Mouse (Mus musculus) cerebellum, adult 2 months (tissue): ENCODE results near the gene Psma3. TPM values are rescaled to one million over a fixed set of nuclear protein-coding genes. Genes with fewer than 3 reads are reported as not detected.

Experiments used
- DNase-seq, 2 experiments: peaks; one replicate each; pipeline ENCODE4 v3.0.0; 2021
- H3K27ac ChIP-seq: fragments of 200-500 bp; 2 replicates; pipeline ENCODE4 v1.5.1; 2012; ENCODE audit warnings: low read length, control low read depth, inconsistent platforms; ENCODE audit not compliant: insufficient read depth
- H3K27me3 ChIP-seq: fragments of 200-500 bp; 2 replicates; pipeline ENCODE4 v1.6.1; 2012; ENCODE audit warnings: inconsistent platforms, mild to moderate bottlenecking, low read length, moderate library complexity; ENCODE audit not compliant: control insufficient read depth, insufficient read depth
- H3K4me1 ChIP-seq: fragments of 200-500 bp; 2 replicates; pipeline ENCODE4 v1.6.1; 2011; ENCODE audit warnings: low read length; ENCODE audit not compliant: control insufficient read depth, insufficient read depth
- H3K4me3 ChIP-seq: fragments of 200-500 bp; replicated peaks from 2 replicates; pipeline ENCODE3; 2011; ENCODE audit warnings: mild to moderate bottlenecking, low read depth, low read length, control low read depth; ENCODE audit not compliant: insufficient read depth
- CTCF ChIP-seq: fragments of 200-500 bp; IDR thresholded peaks from 2 replicates; pipeline ENCODE4 v1.5.1; 2011; ENCODE audit warnings: low read depth, mild to moderate bottlenecking, control low read depth, low read length, moderate library complexity, borderline replicate concordance; ENCODE audit not compliant: insufficient read depth
- POLR2A ChIP-seq: fragments of 200-500 bp; IDR thresholded peaks from 2 replicates; pipeline ENCODE4 v1.6.1; 2011; ENCODE audit warnings: low read length, control low read depth, borderline replicate concordance; ENCODE audit not compliant: insufficient read depth
- whole genome bisulfite sequencing: fragments of 180-500 bp; shearing (Covaris S2); methylation state at CpG from one replicate; pipeline ENCODE4 v1.1.7; 2018; 5-methylcytosine and 5-hydroxymethylcytosine counted together
- polyA plus RNA-seq: library from polyadenylated mRNA; depleted of rRNA; stranded (reverse); fragments of >200 nt; gene quantifications from 2 replicates; pipeline ENCODE4 v1.2.3, GENCODE M21; 2012; rRNA removed

Psma3 gene
- polyA plus RNA-seq, 1 experiment: 184 TPM

- WGBS: 89% methylated on average over 3 of the region's 3 CpGs
These were observed 69.2 kb downstream of the Psma3 start for GRCm38 (mm10) chr12:71043571-71043970.

GRCm38 (mm10) chr12:71044488-71044887, 70.1 kb downstream of the Psma3 start:
- DNase-seq: no peak
- no peak overlapping the region for H3K27ac ChIP-seq
- no peaks in the 10 kb centered on the region for H3K27me3 ChIP-seq
- no peak for TF ChIP-seq CTCF
- TF ChIP-seq POLR2A: no peak
- 94% methylated on average over 2 of the region's 2 CpGs for WGBS
- H3K4me3 ChIP-seq: no peak overlapping the region
- no peaks in the 10 kb centered on the region for H3K4me1 ChIP-seq

More at GRCm38 (mm10) chr12:71043571-71043970, 69.2 kb downstream of the Psma3 start:
- TF ChIP-seq CTCF (no peak), POLR2A (no peak)
- Histone ChIP-seq H3K4me3 (no peak overlapping the region), H3K27ac (no peak overlapping the region), H3K27me3 (no peaks in the 10 kb centered on the region), H3K4me1 (no peaks in the 10 kb centered on the region)
- DNase-seq: no peak

Other genes with a start within 250 kb of the Psma3 start
- gene Frmd6, start 149.1 kb upstream of the Psma3 start, polyA plus RNA-seq: 11.2 and 14.2 TPM in 2 replicates
- 108 and 110 TPM in 2 replicates for gene Actr10, start 36.8 kb upstream of the Psma3 start, polyA plus RNA-seq
- gene Arid4a, start 41.4 kb downstream of the Psma3 start, polyA plus RNA-seq: 18.5 and 20.6 TPM in 2 replicates
- gene Tomm20l, start 136.8 kb downstream of the Psma3 start, polyA plus RNA-seq: not detected in 2 replicates
- 76.6 and 78.0 TPM in 2 replicates for gene Timm9, start 162.1 kb downstream of the Psma3 start, polyA plus RNA-seq
- gene 2700049A03Rik, start 162.2 kb downstream of the Psma3 start, polyA plus RNA-seq: 6.5 and 6.8 TPM in 2 replicates